Mouse (Mus musculus) olfactory bulb, adult 2 months (tissue): ENCODE measurements around the gene Fam43a.

Experiments
- CTCF ChIP-seq: fragments of 200-500 bp; IDR thresholded peaks from 2 replicates; pipeline ENCODE4 v1.5.1; 2012; ENCODE audit warnings: low read depth, mild to moderate bottlenecking, low read length, moderate library complexity; ENCODE audit not compliant: insufficient read depth
- POLR2A ChIP-seq: fragments of 200-500 bp; IDR thresholded peaks from 2 replicates; pipeline ENCODE4 v1.6.1; 2012; ENCODE audit warnings: mild to moderate bottlenecking, low read depth, low read length, moderate library complexity; ENCODE audit not compliant: insufficient read depth

GRCm38 (mm10) chr16:30576392-30576791, 23.1 kb upstream of the Fam43a start:
- TF ChIP-seq CTCF = no peak
- no peak for TF ChIP-seq POLR2A
